Mouse (Mus musculus): ENCODE results near the gene Ube2l6.

The Ube2l6 gene

GRCm38 (mm10) chr2:84798493-84798921 lies at the start of gene Ube2l6:
Gene Ube2l6, plus strand, starts transcription at chr2:84798828.
- peak; percentile 91 to 93 for DNase-seq (ENCODE audit: low spot score in 2 of 2)

- DNase-seq (ENCODE audit: low spot score in 2 of 2): no peak
These were observed 48.5 kb upstream of the Ube2l6 start for GRCm38 (mm10) chr2:84750115-84750514.

- DNase-seq (ENCODE audit: low spot score in 2 of 2): no peak
These were observed 42.4 kb upstream of the Ube2l6 start for GRCm38 (mm10) chr2:84756245-84756644.

- no peak for DNase-seq (ENCODE audit: low spot score in 2 of 2)
These were observed 41.5 kb upstream of the Ube2l6 start for GRCm38 (mm10) chr2:84757026-84757682.

- peak in 1 of 2 experiments; percentile 26 for DNase-seq (ENCODE audit: low spot score in 2 of 2)
These were observed 40.0 kb upstream of the Ube2l6 start for GRCm38 (mm10) chr2:84758542-84759127.

GRCm38 (mm10) chr2:84760777-84761176 lies 37.9 kb upstream of the Ube2l6 start:
- no peak for DNase-seq (ENCODE audit: low spot score in 2 of 2)

GRCm38 (mm10) chr2:84761309-84761708 lies 37.3 kb upstream of the Ube2l6 start:
- DNase-seq (ENCODE audit: low spot score in 2 of 2): no peak

- no peak for DNase-seq (ENCODE audit: low spot score in 2 of 2)
These were observed 36.8 kb upstream of the Ube2l6 start for GRCm38 (mm10) chr2:84761840-84762239.

- DNase-seq (ENCODE audit: low spot score in 2 of 2): no peak
These were observed 36.3 kb upstream of the Ube2l6 start for GRCm38 (mm10) chr2:84762295-84762694.

GRCm38 (mm10) chr2:84762818-84763217 lies 35.8 kb upstream of the Ube2l6 start:
- no peak for DNase-seq (ENCODE audit: low spot score in 2 of 2)

- no peak for DNase-seq (ENCODE audit: low spot score in 2 of 2)
These were observed 28.1 kb upstream of the Ube2l6 start for GRCm38 (mm10) chr2:84770501-84770900.

GRCm38 (mm10) chr2:84772454-84772853 lies 26.2 kb upstream of the Ube2l6 start:
- DNase-seq (ENCODE audit: low spot score in 2 of 2): no peak

GRCm38 (mm10) chr2:84773195-84773594 lies 25.4 kb upstream of the Ube2l6 start:
- DNase-seq (ENCODE audit: low spot score in 2 of 2): no peak

GRCm38 (mm10) chr2:84774751-84775150 lies 23.9 kb upstream of the Ube2l6 start:
- DNase-seq (ENCODE audit: low spot score in 2 of 2): no peak

- DNase-seq (ENCODE audit: low spot score in 2 of 2): no peak
These were observed 23.4 kb upstream of the Ube2l6 start, which contains the start of gene Serping1 for GRCm38 (mm10) chr2:84775241-84775640. Gene Serping1, minus strand, starts transcription at chr2:84775444.

GRCm38 (mm10) chr2:84775665-84776064 lies 23.0 kb upstream of the Ube2l6 start:
- no peak for DNase-seq (ENCODE audit: low spot score in 2 of 2)

- DNase-seq (ENCODE audit: low spot score in 2 of 2): no peak
These were observed 20.9 kb upstream of the Ube2l6 start for GRCm38 (mm10) chr2:84777706-84778105.

GRCm38 (mm10) chr2:84779210-84779609 lies 19.4 kb upstream of the Ube2l6 start:
- no peak for DNase-seq (ENCODE audit: low spot score in 2 of 2)

- no peak for DNase-seq (ENCODE audit: low spot score in 2 of 2)
These were observed 15.3 kb upstream of the Ube2l6 start for GRCm38 (mm10) chr2:84783315-84783714.

- no peak for DNase-seq (ENCODE audit: low spot score in 2 of 2)
These were observed 14.6 kb upstream of the Ube2l6 start for GRCm38 (mm10) chr2:84783840-84784566.

- DNase-seq (ENCODE audit: low spot score in 2 of 2): no peak
These were observed 10.3 kb upstream of the Ube2l6 start for GRCm38 (mm10) chr2:84788316-84788715.

GRCm38 (mm10) chr2:84790418-84790817 lies 8.2 kb upstream of the Ube2l6 start:
- no peak for DNase-seq (ENCODE audit: low spot score in 2 of 2)

GRCm38 (mm10) chr2:84792516-84792915 lies 6.1 kb upstream of the Ube2l6 start:
- no peak for DNase-seq (ENCODE audit: low spot score in 2 of 2)
